Mouse (Mus musculus): Measurements from ENCODE around the gene Chst5.
"Not testable (repeated sequence)": the region's sequence is repeated elsewhere in the genome, so short reads cannot be mapped to it uniquely, and the experiment has no call there.

Gene Chst5

DNA sequence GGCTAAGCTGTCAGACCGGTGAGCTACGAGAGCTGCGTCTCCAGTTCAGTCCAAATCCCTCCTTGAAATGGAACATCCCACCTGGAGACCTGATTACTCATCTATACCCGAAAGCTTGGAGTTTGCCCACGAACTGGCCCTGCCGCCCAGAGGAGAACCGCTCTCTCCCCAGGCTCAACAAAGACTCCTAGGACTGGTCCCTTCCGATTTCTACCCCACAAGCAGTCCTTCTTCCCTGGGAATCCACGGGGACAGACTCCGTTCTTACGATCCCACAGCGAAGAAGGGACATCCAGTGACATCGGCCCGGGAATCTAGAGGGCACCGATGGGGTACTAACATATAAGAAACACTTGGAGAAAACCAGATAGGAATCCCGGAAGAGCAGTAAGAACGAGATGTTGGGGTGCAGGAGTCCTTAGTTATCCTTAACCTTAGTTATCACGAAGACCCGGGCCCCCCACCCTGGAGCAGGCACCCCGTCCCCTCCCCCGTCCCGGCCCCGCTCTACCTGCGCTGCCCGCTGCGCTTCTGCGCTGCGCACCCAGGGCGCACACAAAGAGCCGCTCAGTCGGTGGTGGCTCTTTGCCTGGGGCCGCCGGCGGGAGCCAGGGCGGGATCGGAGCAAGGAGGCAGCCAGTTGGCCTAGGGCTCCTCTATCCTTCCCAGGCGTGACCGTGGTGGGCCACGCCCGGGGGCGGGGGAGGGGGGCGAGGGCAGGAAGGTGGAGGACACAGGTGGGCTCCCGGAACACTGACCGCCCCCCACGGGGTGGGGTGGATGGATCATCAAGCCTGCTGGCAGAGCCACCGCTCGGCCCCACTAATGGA, at the start of gene Chst5:
Gene Chst5, minus strand, starts transcription at position 827 of the 830 bp plus-strand sequence.
- DNase-seq (ENCODE audit: low read depth) = no peak

- no peak for DNase-seq (ENCODE audit: low read depth)
These were observed 47.0 kb upstream of the Chst5 start for GRCm38 (mm10) chr8:111957231-111957630.

- no peak for DNase-seq (ENCODE audit: low read depth)
These were observed 45.6 kb upstream of the Chst5 start for GRCm38 (mm10) chr8:111955879-111956278.

DNA sequence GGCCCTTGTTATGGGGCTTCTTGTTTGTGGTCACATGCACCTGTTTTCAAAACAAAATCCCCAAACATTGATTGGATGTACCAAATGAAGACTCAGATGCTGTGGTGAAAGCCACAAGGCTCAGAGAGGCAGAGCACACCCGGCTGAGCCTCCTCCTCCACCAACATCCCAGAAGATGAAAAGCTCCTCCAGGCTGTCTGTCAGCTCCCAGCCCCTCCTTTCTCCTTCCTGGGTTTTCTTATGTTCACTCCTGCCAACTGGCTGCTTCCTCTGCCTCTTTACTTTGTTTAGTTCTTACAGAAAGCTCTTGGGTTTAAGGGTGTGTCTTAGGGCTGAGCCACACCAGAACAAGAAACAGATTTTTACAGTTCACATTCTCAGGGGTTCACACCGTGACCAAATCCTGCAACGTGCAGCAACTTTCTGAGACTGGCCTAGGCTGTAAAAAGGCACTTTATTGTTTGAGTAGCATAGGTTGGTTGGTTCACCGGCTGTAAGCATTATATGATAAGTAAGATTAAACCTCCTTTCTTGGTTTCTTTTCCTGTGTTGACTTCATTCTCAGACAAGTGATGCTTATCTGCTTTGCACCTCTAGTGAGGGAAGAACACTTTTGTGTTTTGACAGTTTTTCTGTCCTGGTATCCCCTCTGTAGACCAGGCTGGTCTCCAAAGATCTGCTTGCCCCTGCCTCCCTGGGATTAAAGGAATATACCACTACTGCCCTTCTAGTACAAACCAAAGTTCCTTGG, 44.8 kb upstream of the Chst5 start:
- no peak for DNase-seq (ENCODE audit: low read depth)

GRCm38 (mm10) chr8:111951936-111952335, 41.7 kb upstream of the Chst5 start:
- no peak for DNase-seq (ENCODE audit: low read depth)

GRCm38 (mm10) chr8:111951317-111951716, 41.1 kb upstream of the Chst5 start:
- no peak for DNase-seq (ENCODE audit: low read depth)

DNA sequence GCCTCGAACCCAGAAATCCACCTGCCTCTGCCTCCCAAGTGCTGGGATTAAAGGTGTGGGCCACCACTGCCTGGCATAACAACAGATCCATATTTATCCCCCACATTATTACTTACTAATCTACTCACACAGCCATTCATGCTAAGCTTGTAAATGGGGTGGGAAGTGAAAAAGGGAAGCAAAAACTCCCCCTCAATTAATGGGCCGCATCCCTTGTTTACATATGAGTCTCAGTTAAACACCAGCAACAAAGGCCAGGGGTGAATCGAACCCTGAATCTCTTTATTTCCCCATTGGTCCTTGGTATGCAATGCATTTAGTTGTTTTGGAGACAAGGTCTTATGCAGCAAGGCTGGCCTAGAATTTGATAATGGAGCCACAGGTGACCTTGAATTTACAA, 40.6 kb upstream of the Chst5 start:
- DNase-seq (ENCODE audit: low read depth) = no peak

DNA sequence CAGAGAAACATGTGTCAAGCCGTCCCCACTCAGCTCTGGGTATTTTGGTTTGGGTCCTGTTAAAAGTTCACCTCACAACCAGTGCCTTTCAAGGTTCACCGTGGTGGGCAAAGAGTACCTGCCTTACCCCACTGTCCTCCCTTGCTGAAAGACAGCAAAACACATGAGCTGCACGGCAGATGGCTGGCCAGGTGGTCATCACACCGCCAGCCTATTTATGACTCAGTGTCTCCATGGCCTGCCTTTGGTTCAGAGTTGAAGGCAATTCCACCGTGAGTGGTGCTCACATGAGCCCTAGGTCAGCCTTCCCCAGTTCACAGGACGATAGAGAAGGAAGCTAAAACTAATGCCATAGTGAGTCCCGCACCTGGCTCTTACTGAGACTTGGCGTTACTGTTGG, 37.7 kb upstream of the Chst5 start:
- DNase-seq (ENCODE audit: low read depth) = no peak

GRCm38 (mm10) chr8:111947144-111947543, 36.9 kb upstream of the Chst5 start:
- DNase-seq (ENCODE audit: low read depth) = no peak

- DNase-seq (ENCODE audit: low read depth) = no peak
These were observed 33.3 kb upstream of the Chst5 start for GRCm38 (mm10) chr8:111943544-111943943.

GRCm38 (mm10) chr8:111941101-111941454, 30.8 kb upstream of the Chst5 start:
- DNase-seq (ENCODE audit: low read depth) = peak; percentile 53

DNA sequence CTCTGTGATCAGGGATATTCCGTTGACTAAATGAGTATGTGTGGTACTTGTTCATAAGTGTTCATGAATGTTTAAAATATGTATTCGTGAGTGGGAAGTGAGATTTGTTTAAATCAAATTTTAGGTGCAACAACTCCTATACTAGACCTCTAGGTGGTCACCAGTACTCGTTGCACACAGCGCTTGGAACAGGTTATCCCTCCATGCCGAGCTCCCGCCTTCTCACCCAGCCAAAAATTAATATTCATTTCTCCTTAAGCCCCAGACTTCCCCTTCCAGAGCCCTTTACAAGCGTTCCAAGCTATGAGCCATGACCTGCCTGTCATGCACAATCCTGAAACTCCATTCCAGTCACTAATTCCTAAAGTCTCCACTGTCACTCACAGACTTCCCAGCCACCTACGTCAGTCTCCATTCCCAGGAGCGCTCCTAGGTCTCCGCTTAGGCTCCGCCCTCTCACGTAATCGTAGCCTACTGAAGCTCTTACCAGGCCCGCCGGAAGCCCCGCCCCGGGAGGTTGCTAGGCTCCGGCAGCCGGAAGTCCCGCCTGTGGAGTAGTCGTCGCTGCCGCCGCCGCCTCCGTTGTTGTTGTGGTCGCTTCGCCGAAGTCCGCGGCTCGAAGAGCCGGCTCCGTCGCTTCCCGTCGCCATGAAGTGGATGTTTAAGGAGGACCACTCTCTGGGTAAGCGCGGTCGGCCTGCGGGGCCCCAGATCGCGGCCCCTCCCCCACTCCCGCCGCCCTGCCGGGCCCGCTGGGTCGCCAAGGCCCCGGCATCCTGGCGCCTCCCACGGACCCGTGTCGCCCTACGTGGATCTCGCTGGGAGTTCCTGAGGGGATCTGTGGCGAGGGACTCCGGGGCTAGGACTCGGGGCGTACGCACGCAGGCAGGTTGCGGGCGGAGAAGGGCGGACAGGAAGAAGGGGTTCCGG, 30.2 kb upstream of the Chst5 start, which contains the start of gene Gabarapl2:
Gene Gabarapl2, plus strand, starts transcription at position 533 of the 930 bp plus-strand sequence.
- DNase-seq (ENCODE audit: low read depth) = peak; percentile 89

- peak; percentile 37 for DNase-seq (ENCODE audit: low read depth)
These were observed 29.4 kb upstream of the Chst5 start for GRCm38 (mm10) chr8:111939516-111940142.

DNA sequence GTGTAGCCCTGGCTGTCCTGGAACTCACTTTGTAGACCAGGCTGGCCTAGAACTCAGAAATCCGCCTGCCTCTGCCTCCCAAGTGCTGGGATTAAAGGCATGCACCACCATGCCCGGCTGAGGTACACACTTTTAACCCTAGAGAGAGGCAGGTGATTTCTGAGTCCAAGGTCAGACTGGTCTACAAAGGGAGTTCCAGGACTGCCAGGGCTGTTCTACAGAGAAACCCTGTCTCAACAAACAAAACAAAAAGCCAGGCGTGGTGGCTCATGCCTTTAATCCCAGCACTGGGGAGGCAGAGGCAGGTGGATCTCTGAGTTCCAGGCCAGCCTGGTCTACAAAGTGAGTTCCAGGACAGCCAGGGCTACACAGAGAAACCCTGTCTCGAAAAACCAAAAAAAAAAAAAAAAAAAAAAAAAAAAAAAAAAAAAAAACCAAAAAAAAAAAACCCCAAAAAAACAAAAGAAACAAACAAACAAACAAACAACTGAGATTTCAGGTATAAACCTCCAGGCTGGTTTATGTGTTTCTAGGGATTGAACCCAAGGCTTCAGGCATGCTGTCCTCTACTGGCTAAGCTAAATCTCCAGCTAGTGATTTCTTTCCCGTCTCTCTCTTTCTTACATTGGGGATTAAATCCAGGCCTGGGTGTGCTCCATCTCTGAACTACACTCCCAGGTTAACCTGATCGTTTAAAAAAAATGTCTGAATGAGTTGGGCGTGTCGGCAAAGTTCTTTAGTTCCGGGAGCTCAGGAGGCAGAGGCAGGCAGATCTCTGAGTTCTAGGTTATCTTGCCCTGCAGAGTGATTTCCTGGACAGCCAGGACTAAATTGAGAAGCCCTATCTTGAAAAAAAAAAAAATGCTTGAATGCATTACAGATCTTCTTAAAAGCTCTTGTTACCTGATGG, 28.1 kb upstream of the Chst5 start:
- DNase-seq (ENCODE audit: low read depth) = not testable (repeated sequence)

DNA sequence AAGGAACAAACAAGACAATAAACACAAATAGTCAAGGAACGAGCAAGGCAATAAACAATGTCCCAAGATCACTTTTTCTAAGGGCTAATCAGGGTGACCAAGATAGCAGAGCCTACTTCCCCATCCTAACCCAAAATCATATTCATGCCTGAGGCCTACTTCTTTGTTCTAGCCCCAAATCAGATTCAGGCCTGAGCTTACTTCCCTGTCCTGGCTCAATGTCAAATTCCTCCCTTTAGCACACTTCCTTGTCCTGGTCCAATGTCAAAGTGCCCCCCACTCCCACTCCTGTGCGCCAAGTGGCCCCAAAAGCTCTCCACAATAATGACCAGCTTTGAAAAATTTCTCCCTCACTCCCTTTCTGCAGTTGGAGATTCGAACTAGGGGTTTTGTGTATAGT, 26.9 kb upstream of the Chst5 start:
- DNase-seq (ENCODE audit: low read depth) = no peak

DNA sequence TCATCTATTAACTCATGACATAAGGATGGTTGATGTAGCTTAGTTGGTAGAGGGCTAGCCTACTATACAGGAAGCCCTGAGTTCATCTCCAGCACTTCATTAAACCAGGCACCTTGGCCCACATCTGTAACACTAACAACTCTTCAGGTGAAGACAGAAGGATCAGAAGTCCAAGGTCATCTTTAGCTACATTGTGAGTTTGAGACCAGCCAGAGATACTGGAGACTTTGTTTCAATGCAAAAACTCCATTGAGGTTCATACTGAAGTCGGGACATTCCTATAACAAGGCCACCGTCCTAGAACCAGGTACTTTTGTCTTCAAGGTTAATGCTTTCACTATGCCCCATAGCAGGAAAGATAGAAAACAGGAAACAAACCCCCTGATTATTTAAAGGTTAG, 24.0 kb upstream of the Chst5 start:
- no peak for DNase-seq (ENCODE audit: low read depth)

GRCm38 (mm10) chr8:111933348-111934076, 23.3 kb upstream of the Chst5 start, which contains the start of gene Tmem231:
TSS of gene Tmem231 (minus strand) at chr8:111933881.
- DNase-seq (ENCODE audit: low read depth) = peak; percentile 68

- peak; percentile 17 for DNase-seq (ENCODE audit: low read depth)
These were observed 22.5 kb upstream of the Chst5 start for GRCm38 (mm10) chr8:111932580-111933336.

DNA sequence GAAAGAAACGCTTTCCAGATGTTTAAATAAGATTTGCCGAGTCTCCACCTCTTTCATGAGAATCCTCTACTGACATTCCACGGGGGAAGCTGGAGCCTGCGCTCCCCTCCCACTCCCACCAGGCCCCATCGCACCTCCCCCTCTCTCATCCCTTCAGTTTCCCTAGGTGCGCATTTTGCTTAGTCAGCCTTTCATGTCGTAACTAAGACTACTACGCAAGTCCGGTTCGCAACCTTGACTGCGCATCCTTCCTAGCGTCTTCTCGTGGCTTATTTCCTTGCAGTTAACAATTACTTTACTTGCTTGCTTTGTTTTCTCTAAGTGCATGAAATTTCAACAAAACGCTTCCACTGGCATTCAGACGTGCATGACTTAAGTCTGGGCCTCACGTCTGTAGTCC, 21.5 kb upstream of the Chst5 start:
- DNase-seq (ENCODE audit: low read depth) = no peak

Data from c-Kit-positive CD71-negative TER-119-negative erythroid progenitor cells, embryonic 14.5 days (primary cell).